ENCODE assay signal across 26 mouse cellular contexts in the genomic region with DNA sequence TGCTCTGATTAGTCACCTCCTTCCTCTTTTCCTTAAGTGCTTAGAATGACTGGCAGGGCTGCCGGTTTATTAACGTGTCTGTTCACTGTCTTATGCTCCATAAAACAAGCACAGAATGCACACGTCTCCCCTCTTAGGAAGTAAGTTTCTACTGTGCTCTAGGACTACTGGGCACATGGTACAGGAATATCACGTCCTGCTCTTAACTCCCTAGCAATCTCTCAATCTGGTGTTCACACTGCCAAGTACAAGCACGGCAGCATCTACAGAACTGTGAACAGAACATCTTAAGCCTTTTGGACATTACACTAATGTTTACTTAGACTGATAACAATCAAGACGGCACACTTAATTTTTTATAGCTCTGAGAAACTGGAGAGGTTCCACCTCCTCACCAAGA. TPM values are rescaled to one million over a fixed set of nuclear protein-coding genes. Genes with fewer than 3 reads are reported as not detected.
"Had no signal": no experiment of that assay in that cellular context is flagged by ENCODE, and none has a peak within 500 bp of the region (broad histone marks: within the 10 kb centered on the region; RNA-seq: fewer than 3 reads in every experiment).

No protein-coding gene starts in this region.

- H3K4me3 ChIP-seq: heart, embryonic 10.5 days; heart, embryonic 12.5 days; hindbrain, embryonic 10.5 days; hindbrain, embryonic 12.5 days; hindbrain, embryonic 15.5 days; layer of hippocampus, adult 2 months; left cerebral cortex, adult 2 months; limb, embryonic 10.5 days; limb, embryonic 12.5 days; liver, embryonic 13.5 days had no signal

- H3K27ac ChIP-seq: heart, embryonic 10.5 days; hindbrain, embryonic 10.5 days; hindbrain, embryonic 12.5 days; hindbrain, embryonic 15.5 days; hindbrain, postnatal 0 days; layer of hippocampus, adult 2 months; left cerebral cortex, adult 2 months; limb, embryonic 10.5 days; limb, embryonic 12.5 days; liver, embryonic 13.5 days had no signal

- H3K9me3 ChIP-seq: heart, embryonic 10.5 days; heart, embryonic 12.5 days; hindbrain, embryonic 10.5 days; hindbrain, embryonic 12.5 days; hindbrain, embryonic 15.5 days; limb, embryonic 10.5 days; limb, embryonic 12.5 days; liver, embryonic 13.5 days had no signal

- ATAC-seq: forebrain, postnatal 0 days; hindbrain, postnatal 0 days; intestine, embryonic 16.5 days had no signal

- H3K4me2 ChIP-seq: heart, embryonic 12.5 days; hindbrain, embryonic 12.5 days; hindbrain, embryonic 15.5 days; limb, embryonic 12.5 days; liver, embryonic 11.5 days; liver, embryonic 13.5 days had no signal

- DNase-seq: forebrain, postnatal 0 days; gastrocnemius, postnatal 14 days; gastrocnemius, postnatal 36 days; heart, adult 18-20 months; heart, postnatal 4 days; kidney, adult 11 months; kidney, adult 2 months; kidney, adult 9 months; kidney, postnatal 10 days; kidney, postnatal 25 days; kidney, postnatal 4 days; liver; liver, embryonic 13.5 days had no signal

- H3K4me1 ChIP-seq: hindbrain, embryonic 10.5 days; hindbrain, embryonic 12.5 days; limb, embryonic 12.5 days; liver, embryonic 13.5 days had no signal

- H3K36me3 ChIP-seq: hindbrain, embryonic 10.5 days; hindbrain, embryonic 12.5 days; hindbrain, embryonic 15.5 days; limb, embryonic 10.5 days; limb, embryonic 12.5 days; liver, embryonic 13.5 days had no signal

- H3K9ac ChIP-seq: forebrain, postnatal 0 days; heart, embryonic 12.5 days; hindbrain, embryonic 12.5 days; hindbrain, embryonic 15.5 days; limb, embryonic 12.5 days; liver, embryonic 13.5 days had no signal

- H3K27me3 ChIP-seq: heart, embryonic 12.5 days; hindbrain, embryonic 12.5 days; hindbrain, embryonic 15.5 days; limb, embryonic 12.5 days; liver, embryonic 13.5 days had no signal

RNA-seq across cellular contexts. Expression of a gene that starts 52.3 kb away (rescaled TPM):
- total RNA-seq: granulocyte monocyte progenitor cell, adult 5-6 weeks had no signal
